Mouse (Mus musculus) forebrain, postnatal 0 days (tissue): Measurements from ENCODE around the gene Atrnl1. TPM values are rescaled to one million over a fixed set of nuclear protein-coding genes. Genes with fewer than 3 reads are reported as not detected.
"Not testable (repeated sequence)": the region's sequence is repeated elsewhere in the genome, so short reads cannot be mapped to it uniquely, and the experiment has no call there.

Source experiments
- ATAC-seq: fragments of 200-750 bp; cut with Nextera tagmentation; 2 replicates; pipeline ENCODE4 v1.8.0; 2017; ENCODE audit warnings: mild to moderate bottlenecking, moderate library complexity
- DNase-seq: peaks from one replicate; pipeline ENCODE4 v3.0.0-alpha.2; 2015
- H3K27ac ChIP-seq: fragments of 300-500 bp; sonication (generic); 2 replicates; pipeline ENCODE4 v1.5.1; 2014; ENCODE audit warnings: low read depth, mild to moderate bottlenecking, antibody characterized with exemption, low read length, moderate library complexity, mixed read lengths
- H3K27me3 ChIP-seq: fragments of 300-500 bp; sonication (generic); 2 replicates; pipeline ENCODE4 v1.6.1; 2014; ENCODE audit warnings: mild to moderate bottlenecking, low read length, mixed read lengths; ENCODE audit not compliant: insufficient read depth
- H3K36me3 ChIP-seq: fragments of 300-500 bp; sonication (generic); 2 replicates; pipeline ENCODE4 v1.6.1; 2014; ENCODE audit warnings: mild to moderate bottlenecking, moderate library complexity; ENCODE audit not compliant: insufficient read depth
- H3K4me1 ChIP-seq: fragments of 300-500 bp; sonication (generic); 2 replicates; pipeline ENCODE4 v1.6.1; 2014; ENCODE audit warnings: antibody characterized with exemption; ENCODE audit not compliant: insufficient read depth
- H3K4me2 ChIP-seq: fragments of 300-500 bp; sonication (generic); 2 replicates; pipeline ENCODE4 v1.6.1; 2014; ENCODE audit warnings: low read depth, mild to moderate bottlenecking, moderate library complexity
- H3K4me3 ChIP-seq: fragments of 300-500 bp; sonication (generic); 2 replicates; pipeline ENCODE4 v1.5.1; 2014; ENCODE audit warnings: low read depth, low read length, mixed read lengths
- H3K9ac ChIP-seq: fragments of 300-500 bp; sonication (generic); 2 replicates; pipeline ENCODE4 v1.6.1; 2014; ENCODE audit warnings: mild to moderate bottlenecking
- H3K9me3 ChIP-seq: fragments of 300-500 bp; sonication (generic); 2 replicates; pipeline ENCODE4 v1.6.1; 2016; ENCODE audit warnings: low read length
- CTCF ChIP-seq: sonication (generic); IDR thresholded peaks from 2 replicates; pipeline ENCODE4 v1.5.1; 2016; ENCODE audit warnings: antibody characterized with exemption, control low read depth, low read depth
- WGBS: fragments of 180-500 bp; shearing (Covaris S2); extraction: QIAGEN DNeasy Blood & Tissue Kit; methylation state at CpG from one replicate; pipeline ENCODE4 v1.1.7; 2014; 5-methylcytosine and 5-hydroxymethylcytosine counted together
- polyA plus RNA-seq: library from polyadenylated mRNA; unstranded; fragments of >200 nt; fragmentation: Nextera tagmentation; extraction: Ambion mirVana; gene quantifications from 2 replicates; pipeline ENCODE4 v1.2.1, GENCODE M21; 2015
- total RNA-seq: library from RNA; depleted of rRNA; stranded (reverse); fragments of >200 nt; gene quantifications from 2 replicates; pipeline ENCODE4 v1.2.3, GENCODE M21; 2014

Atrnl1 gene
- total and polyA plus RNA-seq, 2 experiments from 2014 or later, result 4.8 to 59.9 TPM

- TF ChIP-seq CTCF, result no peak
- no peak overlapping the region for H3K4me2 ChIP-seq
Observed at GRCm38 (mm10) chr19:57679455-57679854, 68.6 kb downstream of the Atrnl1 start.

DNA sequence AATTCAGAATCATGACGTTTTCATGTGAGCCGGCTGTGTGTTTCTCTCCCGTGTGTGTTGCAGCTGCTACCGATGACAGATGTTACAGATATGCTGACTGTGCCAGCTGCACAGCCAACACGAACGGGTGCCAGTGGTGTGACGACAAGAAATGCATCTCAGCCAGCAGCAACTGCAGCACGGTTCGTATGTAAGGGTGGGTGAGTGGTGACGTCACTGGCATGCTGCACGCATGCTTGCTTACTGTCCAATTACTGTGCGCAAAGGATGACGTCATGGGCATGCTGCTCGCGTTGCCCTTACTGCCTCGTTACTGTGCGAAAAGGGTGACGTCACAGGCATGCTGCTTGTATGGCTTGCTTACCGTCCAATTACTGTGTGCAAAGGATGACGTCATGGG lies 75.8 kb downstream of the Atrnl1 start:
- Histone ChIP-seq H3K9ac (no peak overlapping the region), H3K27me3 (no peaks in the 10 kb centered on the region), H3K9me3 (no peaks in the 10 kb centered on the region), H3K27ac (no peak overlapping the region), H3K4me2 (no peak overlapping the region), H3K4me3 (no peak overlapping the region), H3K4me1 (no peaks in the 10 kb centered on the region), H3K36me3 (peaks cover 9% of the 10 kb centered on the region)
- TF ChIP-seq CTCF, result no peak
- WGBS, result 69% methylated on average over 20 of the region's 20 CpGs
- ATAC-seq (peak; percentile 66), DNase-seq (peak; percentile 47)

More at GRCm38 (mm10) chr19:57679455-57679854, 68.6 kb downstream of the Atrnl1 start:
- H3K4me3 ChIP-seq, result no peak overlapping the region
- DNase-seq (no peak), ATAC-seq (no peak)
- H3K36me3 ChIP-seq, result peaks cover 4% of the 10 kb centered on the region; the same call in 1 of the 2 replicates
- no peaks in the 10 kb centered on the region for H3K4me1 ChIP-seq
- no peaks in the 10 kb centered on the region for H3K27me3 ChIP-seq
- H3K27ac ChIP-seq, result no peak overlapping the region
- H3K9ac ChIP-seq, result no peak overlapping the region
- no peaks in the 10 kb centered on the region for H3K9me3 ChIP-seq
- 90% methylated on average over 3 of the region's 3 CpGs for WGBS

DNA sequence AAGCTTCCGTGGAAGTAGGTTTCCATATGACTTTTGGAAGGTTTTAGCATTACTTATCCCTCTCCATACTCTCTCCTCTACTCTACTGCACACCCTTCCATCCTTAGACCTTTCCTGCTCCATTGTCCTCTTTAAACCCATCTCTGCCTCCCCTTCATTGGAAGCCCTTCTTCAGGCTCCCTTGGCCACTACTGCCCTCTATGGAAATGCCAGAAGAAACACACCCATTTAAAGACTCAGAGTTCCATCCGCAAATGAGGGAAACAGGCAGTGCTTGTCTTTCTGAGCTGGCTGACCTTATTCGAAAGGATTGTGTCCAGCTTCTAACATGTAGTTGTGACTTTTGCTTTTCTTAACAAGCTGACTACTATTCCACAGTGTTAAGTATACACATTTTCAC lies 81.7 kb downstream of the Atrnl1 start:
- 87% methylated on average over 3 of the region's 3 CpGs for WGBS

DNA sequence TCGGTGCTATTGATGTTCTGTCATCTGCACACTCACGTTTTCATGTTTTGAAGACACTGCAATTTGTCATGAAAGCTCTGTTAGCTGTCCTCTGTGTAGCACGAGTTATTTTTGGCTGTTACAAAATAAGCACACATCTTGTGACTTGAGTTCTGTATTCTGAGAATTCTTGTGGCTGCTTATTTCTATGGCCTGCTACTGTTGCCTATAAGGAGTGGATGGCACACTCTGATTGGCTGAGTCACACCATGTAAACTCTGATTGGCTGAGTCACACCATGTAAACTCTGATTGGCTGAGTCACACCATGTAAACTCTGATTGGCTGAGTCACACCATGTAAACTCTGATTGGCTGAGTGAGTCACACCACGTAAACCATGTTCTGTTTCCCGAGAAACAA lies 85.9 kb downstream of the Atrnl1 start:
- not testable (repeated sequence) for H3K27ac ChIP-seq, H3K4me3 ChIP-seq, H3K36me3 ChIP-seq, H3K4me1 ChIP-seq, ATAC-seq, H3K9me3 ChIP-seq, H3K27me3 ChIP-seq, DNase-seq, H3K9ac ChIP-seq, H3K4me2 ChIP-seq
- WGBS, result 86% methylated on average over 5 of the region's 5 CpGs

More for the DNA sequence above, 81.7 kb downstream of the Atrnl1 start:
- H3K4me2 ChIP-seq, result no peak overlapping the region
- ATAC-seq (no peak), DNase-seq (no peak)
- H3K4me3 ChIP-seq, result no peak overlapping the region
- H3K27ac ChIP-seq, result no peak overlapping the region
- H3K36me3 ChIP-seq, result peaks cover 4% of the 10 kb centered on the region; the same call in 1 of the 2 replicates
- H3K9me3 ChIP-seq, result no peaks in the 10 kb centered on the region
- H3K4me1 ChIP-seq, result no peaks in the 10 kb centered on the region
- no peaks in the 10 kb centered on the region for H3K27me3 ChIP-seq
- peak; percentile 16; the same call in 1 of the 2 replicates for TF ChIP-seq CTCF
- H3K9ac ChIP-seq, result no peak overlapping the region

DNA sequence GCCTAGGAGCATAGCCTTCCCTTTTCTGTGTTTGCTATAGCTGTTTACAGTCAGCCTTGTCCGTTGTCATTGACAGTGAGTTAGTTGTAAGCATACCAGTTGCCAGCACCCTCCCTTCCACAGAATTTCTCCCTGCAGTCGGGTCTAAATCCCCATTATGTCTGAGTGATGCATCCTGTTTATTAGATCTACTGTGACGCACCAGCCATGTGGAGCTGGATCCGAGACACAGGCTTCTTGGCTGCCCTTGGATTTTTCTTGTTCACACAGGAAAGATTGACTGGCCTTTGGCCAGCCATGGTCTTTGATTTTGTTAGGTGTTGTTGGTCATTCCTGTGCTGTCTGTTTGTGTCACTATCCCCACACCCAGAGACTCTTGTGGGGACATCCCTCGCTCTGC lies 102.3 kb downstream of the Atrnl1 start:
- ATAC-seq, result no peak
- no peak for TF ChIP-seq CTCF
- Histone ChIP-seq H3K36me3 (peaks cover 17% of the 10 kb centered on the region), H3K4me3 (no peak overlapping the region), H3K27me3 (no peaks in the 10 kb centered on the region), H3K4me2 (no peak overlapping the region), H3K27ac (no peak overlapping the region), H3K9me3 (no peaks in the 10 kb centered on the region), H3K9ac (no peak overlapping the region), H3K4me1 (no peaks in the 10 kb centered on the region; the same call in 1 of the 2 replicates)
- no peak for DNase-seq
- 47% methylated on average over 5 of the region's 5 CpGs for WGBS

DNA sequence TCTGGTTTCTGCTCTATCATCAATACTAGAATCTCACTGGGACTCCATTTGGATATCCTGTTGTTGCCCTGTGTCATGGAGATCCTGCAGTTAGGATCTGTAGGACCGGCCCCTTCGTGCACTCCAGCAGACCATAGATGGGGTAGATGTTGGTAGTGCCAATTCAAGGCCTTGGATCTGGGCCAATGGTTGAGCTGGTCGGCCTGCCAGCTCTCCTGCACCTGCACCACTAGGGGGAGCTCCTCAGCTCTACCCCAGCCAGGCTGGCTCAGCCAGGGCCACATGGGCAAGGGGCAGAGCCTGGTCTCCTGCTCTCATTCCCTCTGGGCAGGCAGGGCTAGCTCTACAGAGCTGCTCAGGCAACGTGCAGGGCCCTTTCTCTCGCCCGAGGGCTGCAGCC lies 114.1 kb downstream of the Atrnl1 start:
- no peak overlapping the region for H3K4me3 ChIP-seq
- no peaks in the 10 kb centered on the region for H3K4me1 ChIP-seq
- WGBS, result 89% methylated on average over 6 of the region's 6 CpGs
- no peak overlapping the region for H3K27ac ChIP-seq
- H3K9ac ChIP-seq, result no peak overlapping the region
- no peak for DNase-seq
- H3K36me3 ChIP-seq, result no peaks in the 10 kb centered on the region
- H3K9me3 ChIP-seq, result no peaks in the 10 kb centered on the region
- no peak overlapping the region for H3K4me2 ChIP-seq
- no peaks in the 10 kb centered on the region for H3K27me3 ChIP-seq
- peak; percentile 41 for TF ChIP-seq CTCF
- ATAC-seq, result no peak

- DNase-seq (no peak), ATAC-seq (no peak)
- Histone ChIP-seq H3K4me3 (no peak overlapping the region), H3K27me3 (no peaks in the 10 kb centered on the region), H3K4me1 (no peaks in the 10 kb centered on the region), H3K27ac (no peak overlapping the region), H3K9ac (no peak overlapping the region), H3K4me2 (no peak overlapping the region), H3K36me3 (no peaks in the 10 kb centered on the region), H3K9me3 (no peaks in the 10 kb centered on the region)
- no peak for TF ChIP-seq CTCF
- WGBS, result 88% methylated on average over 2 of the region's 2 CpGs
Observed at GRCm38 (mm10) chr19:57725326-57725725, 114.5 kb downstream of the Atrnl1 start.

- Histone ChIP-seq H3K4me3 (no peak overlapping the region), H3K27ac (no peak overlapping the region), H3K4me2 (no peak overlapping the region), H3K9me3 (no peaks in the 10 kb centered on the region), H3K36me3 (no peaks in the 10 kb centered on the region), H3K4me1 (no peaks in the 10 kb centered on the region), H3K27me3 (no peaks in the 10 kb centered on the region), H3K9ac (no peak overlapping the region)
- DNase-seq (no peak), ATAC-seq (no peak)
- no peak for TF ChIP-seq CTCF
- WGBS, result 84% methylated on average over 4 of the region's 4 CpGs
Observed at GRCm38 (mm10) chr19:57727009-57727408, 116.2 kb downstream of the Atrnl1 start.
